Mouse (Mus musculus): ENCODE results near the gene 3110040M04Rik.
"Not testable (repeated sequence)": the region's sequence is repeated elsewhere in the genome, so short reads cannot be mapped to it uniquely, and the experiment has no call there.

The 3110040M04Rik gene

GRCm38 (mm10) chr1:151192739-151193138 lies 11.2 kb upstream of the 3110040M04Rik start:
- not testable (repeated sequence) for DNase-seq

GRCm38 (mm10) chr1:151195986-151196385 lies 7.9 kb upstream of the 3110040M04Rik start:
- DNase-seq, result not testable (repeated sequence)

- not testable (repeated sequence) for DNase-seq
Measured at GRCm38 (mm10) chr1:151196690-151197089, 7.2 kb upstream of the 3110040M04Rik start.

- not testable (repeated sequence) for DNase-seq
Measured at GRCm38 (mm10) chr1:151198120-151198519, 5.8 kb upstream of the 3110040M04Rik start, which contains the start of gene Gm47995. Gm47995 (plus strand) TSS chr1:151198448.

GRCm38 (mm10) chr1:151200620-151201019 lies 3.3 kb upstream of the 3110040M04Rik start:
- DNase-seq, result not testable (repeated sequence)

GRCm38 (mm10) chr1:151202771-151203170 lies 1.1 kb upstream of the 3110040M04Rik start:
- DNase-seq, result not testable (repeated sequence)

- DNase-seq, result not testable (repeated sequence)
Measured at GRCm38 (mm10) chr1:151208493-151208892, 4.6 kb downstream of the 3110040M04Rik start.

GRCm38 (mm10) chr1:151208944-151209343 lies 5.0 kb downstream of the 3110040M04Rik start:
- not testable (repeated sequence) for DNase-seq

- not testable (repeated sequence) for DNase-seq
Measured at GRCm38 (mm10) chr1:151209824-151210355, 6.0 kb downstream of the 3110040M04Rik start, which contains the start of gene Gm47996. Gm47996 (plus strand) TSS chr1:151210131.

- DNase-seq, result not testable (repeated sequence)
Measured at GRCm38 (mm10) chr1:151211666-151212065, 7.7 kb downstream of the 3110040M04Rik start.

- no peak for DNase-seq
Measured at GRCm38 (mm10) chr1:151214862-151215261, 10.9 kb downstream of the 3110040M04Rik start.

GRCm38 (mm10) chr1:151215985-151216384 lies 12.1 kb downstream of the 3110040M04Rik start:
- DNase-seq, result no peak

- peak; percentile 64 for DNase-seq
Measured at GRCm38 (mm10) chr1:151216417-151216816, 12.5 kb downstream of the 3110040M04Rik start.

- no peak for DNase-seq
Measured at GRCm38 (mm10) chr1:151219045-151219444, 15.1 kb downstream of the 3110040M04Rik start.

- no peak for DNase-seq
Measured at GRCm38 (mm10) chr1:151220098-151220497, 16.2 kb downstream of the 3110040M04Rik start.

- DNase-seq, result no peak
Measured at GRCm38 (mm10) chr1:151222561-151223267, 18.8 kb downstream of the 3110040M04Rik start.

- DNase-seq, result no peak
Measured at GRCm38 (mm10) chr1:151223377-151223776, 19.5 kb downstream of the 3110040M04Rik start.

GRCm38 (mm10) chr1:151224536-151224935 lies 20.6 kb downstream of the 3110040M04Rik start:
- no peak for DNase-seq

- DNase-seq, result no peak
Measured at GRCm38 (mm10) chr1:151227506-151227905, 23.6 kb downstream of the 3110040M04Rik start.

- no peak for DNase-seq
Measured at GRCm38 (mm10) chr1:151228320-151228989, 24.5 kb downstream of the 3110040M04Rik start.

GRCm38 (mm10) chr1:151232346-151232745 lies 28.4 kb downstream of the 3110040M04Rik start:
- DNase-seq, result no peak

GRCm38 (mm10) chr1:151233756-151234155 lies 29.8 kb downstream of the 3110040M04Rik start:
- DNase-seq, result no peak

GRCm38 (mm10) chr1:151235574-151235973 lies 31.7 kb downstream of the 3110040M04Rik start:
- no peak for DNase-seq

Data from kidney, adult 18-20 months (tissue).